Mouse (Mus musculus) G1E (cell line): ENCODE data around the gene Ern1.

ENCODE experiments used
- CTCF ChIP-seq: IDR thresholded peaks from 2 replicates; pipeline ENCODE4 v1.5.1; 2012; ENCODE audit warnings: low read depth, low read length, inconsistent platforms, mixed read lengths
- GATA1 ChIP-seq: IDR thresholded peaks from 2 replicates; pipeline ENCODE4 v1.6.1; 2012; ENCODE audit warnings: borderline replicate concordance, low read length, inconsistent platforms, mixed read lengths
- POLR2AphosphoS5 ChIP-seq: IDR thresholded peaks from 2 replicates; pipeline ENCODE4 v1.6.1; 2012; ENCODE audit warnings: low read depth, low read length, inconsistent platforms; ENCODE audit not compliant: insufficient replicate concordance
- TAL1 ChIP-seq: conservative IDR thresholded peaks from 2 replicates; pipeline ENCODE4 v1.6.1; 2012; ENCODE audit warnings: low read depth, low read length, inconsistent platforms, mixed read lengths

DNA sequence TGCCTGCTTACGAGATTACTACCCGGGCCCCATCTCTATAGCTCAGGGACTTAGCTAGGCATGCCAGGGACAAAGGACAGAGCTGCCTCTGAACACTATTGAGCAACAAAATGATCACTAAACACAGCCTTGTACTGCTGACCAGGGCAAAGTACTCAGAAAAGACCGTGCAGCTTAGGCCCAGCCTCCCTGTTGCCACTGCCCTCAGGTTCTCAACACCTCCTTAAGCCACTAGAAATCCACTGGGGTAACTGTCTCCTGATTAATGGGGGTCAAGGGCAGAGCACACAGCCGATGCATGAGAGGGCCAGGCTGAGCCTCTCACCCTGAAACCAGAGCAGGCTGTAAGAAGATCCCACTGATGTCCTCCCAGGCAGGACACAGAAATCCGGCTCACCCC, 26.8 kb upstream of the Ern1 start:
- TF ChIP-seq CTCF: no peak
- no peak for TF ChIP-seq TAL1
- no peak for TF ChIP-seq GATA1
- no peak for TF ChIP-seq POLR2AphosphoS5
